Comparison of ENCODE assay signal across 37 mouse cellular contexts in genomic region chr1:172585026-172585425, GRCm38 (mm10). TPM values are rescaled to one million over a fixed set of nuclear protein-coding genes. Genes with fewer than 3 reads are reported as not detected.
A peak's percentile ranks its signal among the peaks of the same experiment; 100 is the strongest.
DNase-seq lines count a peak whose midpoint lies in the region; ATAC-seq lines count a peak whose summit lies in the region.
"Had no signal": no experiment of that assay in that cellular context is flagged by ENCODE, and none has a peak within 500 bp of the region (broad histone marks: within the 10 kb centered on the region; RNA-seq: fewer than 3 reads in every experiment).

No protein-coding gene starts in this region.

- H3K36me3 ChIP-seq in hindbrain, embryonic 12.5 days, result no peaks in the 10 kb centered on the region
- no peaks in the 10 kb centered on the region for H3K36me3 ChIP-seq in hindbrain, embryonic 10.5 days
- H3K36me3 ChIP-seq in midbrain, embryonic 12.5 days, result no peaks in the 10 kb centered on the region
- no peaks in the 10 kb centered on the region for H3K36me3 ChIP-seq in midbrain, embryonic 10.5 days
- no peaks in the 10 kb centered on the region for H3K36me3 ChIP-seq in forebrain, embryonic 15.5 days
- no peaks in the 10 kb centered on the region for H3K36me3 ChIP-seq in forebrain, embryonic 16.5 days (ENCODE audit: control insufficient read depth, insufficient read depth)
- H3K36me3 ChIP-seq: liver, embryonic 12.5 days had no signal

- DNase-seq in hindbrain, embryonic 10.5 days (ENCODE audit: low spot score), result no peak
- DNase-seq in midbrain, embryonic 10.5 days (ENCODE audit: low spot score), result no peak
- DNase-seq in embryo, embryonic 9.5 days (ENCODE audit: extremely low spot score), result no peak
- DNase-seq in spleen, postnatal 14 days (ENCODE audit: low spot score in 2 of 2), result no peak
- DNase-seq: adrenal gland, adult 2 months; adrenal gland, postnatal 36 days; B cell, adult 2 months; cerebellum, adult 18-20 months; gastrocnemius, postnatal 25 days; heart, adult 18-20 months; heart, postnatal 36 days; kidney, adult 18-20 months; kidney, postnatal 4 days; layer of hippocampus, postnatal 36 days; left cerebral cortex, postnatal 4 days; liver, postnatal 0 days; lung, postnatal 4 days; right cerebral cortex, postnatal 25 days; thymus, postnatal 14 days had no signal

- H3K27me3 ChIP-seq in hindbrain, embryonic 12.5 days, result 0 out of 2 replicates have a peak, but pooled peaks cover 3% of the 10 kb centered on the region
- H3K27me3 ChIP-seq in hindbrain, embryonic 10.5 days (ENCODE audit: insufficient read depth, poor library complexity, severe bottlenecking), result peaks cover 35% of the 10 kb centered on the region
- peaks cover 24% of the 10 kb centered on the region for H3K27me3 ChIP-seq in midbrain, embryonic 12.5 days
- peaks cover 43% of the 10 kb centered on the region for H3K27me3 ChIP-seq in midbrain, embryonic 10.5 days (ENCODE audit: low read depth, poor library complexity, severe bottlenecking)
- H3K27me3 ChIP-seq in forebrain, embryonic 15.5 days, result no peaks in the 10 kb centered on the region
- 0 out of 2 replicates have a peak, but pooled peaks cover 6% of the 10 kb centered on the region for H3K27me3 ChIP-seq in forebrain, embryonic 16.5 days (replicated peaks; ENCODE audit: control insufficient read depth, insufficient read depth, low read length)
- H3K27me3 ChIP-seq: CH12.LX had no signal

- no peak overlapping the region for H3K27ac ChIP-seq in hindbrain, embryonic 12.5 days
- no peak overlapping the region for H3K27ac ChIP-seq in hindbrain, embryonic 10.5 days
- no peak overlapping the region for H3K27ac ChIP-seq in midbrain, embryonic 12.5 days (replicated peaks)
- no peak overlapping the region for H3K27ac ChIP-seq in midbrain, embryonic 10.5 days (replicated peaks)
- H3K27ac ChIP-seq in forebrain, embryonic 15.5 days (replicated peaks), result no peak overlapping the region
- H3K27ac ChIP-seq in forebrain, embryonic 16.5 days (ENCODE audit: low read length), result no peak overlapping the region
- H3K27ac ChIP-seq: kidney, postnatal 0 days; liver, embryonic 12.5 days had no signal

- peak; percentile 48; the same call in 1 of the 2 replicates for ATAC-seq in hindbrain, embryonic 12.5 days (ENCODE audit: low FRiP score)
- 0 out of 2 replicates have a peak, but pooled peaks have one; percentile 35 for ATAC-seq in midbrain, embryonic 12.5 days (ENCODE audit: low FRiP score, low read depth)
- ATAC-seq in forebrain, embryonic 15.5 days (replicated peaks), result peak; percentile 11; the same call in 1 of the 2 replicates
- ATAC-seq in forebrain, embryonic 16.5 days, result peak; percentile 16; the same call in 1 of the 2 replicates
- ATAC-seq: activated CD4-positive, CD25-positive, alpha-beta regulatory T cell, adult 4 months; liver, embryonic 12.5 days; liver, postnatal 0 days had no signal

- H3K4me1 ChIP-seq in hindbrain, embryonic 12.5 days, result peaks cover 9% of the 10 kb centered on the region
- peaks cover 12% of the 10 kb centered on the region for H3K4me1 ChIP-seq in hindbrain, embryonic 10.5 days (replicated peaks)
- peaks cover 17% of the 10 kb centered on the region for H3K4me1 ChIP-seq in midbrain, embryonic 12.5 days
- H3K4me1 ChIP-seq in midbrain, embryonic 10.5 days, result peaks cover 20% of the 10 kb centered on the region
- peaks cover 13% of the 10 kb centered on the region for H3K4me1 ChIP-seq in forebrain, embryonic 15.5 days
- H3K4me1 ChIP-seq in forebrain, embryonic 16.5 days (replicated peaks; ENCODE audit: control insufficient read depth, insufficient read depth, low read length), result peaks cover 13% of the 10 kb centered on the region
- H3K4me1 ChIP-seq: megakaryocyte, embryonic 14.5 days had no signal

- WGBS in hindbrain, embryonic 12.5 days, result 52% methylated on average over 4 of the region's 4 CpGs
- WGBS in hindbrain, embryonic 10.5 days, result 56% methylated on average over 4 of the region's 4 CpGs
- 52% methylated on average over 4 of the region's 4 CpGs for WGBS in midbrain, embryonic 12.5 days
- WGBS in midbrain, embryonic 10.5 days, result 54% methylated on average over 4 of the region's 4 CpGs
- WGBS in forebrain, embryonic 15.5 days, result 39% methylated on average over 4 of the region's 4 CpGs
- 36% methylated on average over 4 of the region's 4 CpGs for WGBS in forebrain, embryonic 16.5 days

- no peak overlapping the region for H3K4me3 ChIP-seq in hindbrain, embryonic 12.5 days
- H3K4me3 ChIP-seq in hindbrain, embryonic 10.5 days, result no peak overlapping the region
- H3K4me3 ChIP-seq in midbrain, embryonic 12.5 days, result no peak overlapping the region
- no peak overlapping the region for H3K4me3 ChIP-seq in midbrain, embryonic 10.5 days
- H3K4me3 ChIP-seq in forebrain, embryonic 15.5 days, result no peak overlapping the region
- H3K4me3 ChIP-seq in forebrain, embryonic 16.5 days (replicated peaks; ENCODE audit: low read length), result no peak overlapping the region
- H3K4me3 ChIP-seq: erythroblast, embryonic 14.5 days; liver, embryonic 12.5 days; megakaryocyte, embryonic 14.5 days had no signal

- no peak overlapping the region for H3K9ac ChIP-seq in hindbrain, embryonic 12.5 days
- no peak overlapping the region for H3K9ac ChIP-seq in midbrain, embryonic 12.5 days (replicated peaks)
- H3K9ac ChIP-seq in forebrain, embryonic 15.5 days (replicated peaks), result no peak overlapping the region
- H3K9ac ChIP-seq in forebrain, embryonic 16.5 days (replicated peaks; ENCODE audit: low read depth, low read length), result no peak overlapping the region
- H3K9ac ChIP-seq: liver, embryonic 12.5 days; liver, postnatal 0 days had no signal

- H3K9me3 ChIP-seq in hindbrain, embryonic 12.5 days (replicated peaks), result no peaks in the 10 kb centered on the region
- H3K9me3 ChIP-seq in hindbrain, embryonic 10.5 days, result no peaks in the 10 kb centered on the region
- H3K9me3 ChIP-seq in midbrain, embryonic 12.5 days, result no peaks in the 10 kb centered on the region
- no peaks in the 10 kb centered on the region for H3K9me3 ChIP-seq in midbrain, embryonic 10.5 days (replicated peaks)
- H3K9me3 ChIP-seq in forebrain, embryonic 15.5 days, result no peaks in the 10 kb centered on the region
- no peaks in the 10 kb centered on the region for H3K9me3 ChIP-seq in forebrain, embryonic 16.5 days (ENCODE audit: control insufficient read depth, low read length)
- H3K9me3 ChIP-seq: liver, embryonic 12.5 days; megakaryocyte, embryonic 14.5 days had no signal

- no peak overlapping the region for H3K4me2 ChIP-seq in hindbrain, embryonic 12.5 days (replicated peaks)
- no peak overlapping the region for H3K4me2 ChIP-seq in midbrain, embryonic 12.5 days (replicated peaks)
- no peak overlapping the region for H3K4me2 ChIP-seq in forebrain, embryonic 15.5 days (replicated peaks)
- H3K4me2 ChIP-seq in forebrain, embryonic 16.5 days (ENCODE audit: low read length), result no peak overlapping the region
- H3K4me2 ChIP-seq: liver, embryonic 12.5 days had no signal

RNA-seq across cellular contexts. Expression of gene Slamf8, which starts 5.3 kb away (rescaled TPM):
- polyA plus RNA-seq in hindbrain, embryonic 12.5 days (2016; fragmentation: Nextera tagmentation; extraction: Ambion mirVana), result not detected in 2 replicates
- polyA plus RNA-seq in hindbrain, embryonic 10.5 days (2016; fragmentation: Nextera tagmentation; extraction: Ambion mirVana), result 0.12 TPM in 1 of 2 replicates, not detected in the other
- not detected in 2 replicates for polyA plus RNA-seq in midbrain, embryonic 12.5 days (2016; fragmentation: Nextera tagmentation; extraction: Ambion mirVana)
- polyA plus RNA-seq in midbrain, embryonic 10.5 days (2016; fragmentation: Nextera tagmentation; extraction: Ambion mirVana), result not detected in 2 replicates
- polyA plus RNA-seq in forebrain, embryonic 15.5 days (2015; fragmentation: Nextera tagmentation; extraction: Ambion mirVana), result not detected in 2 replicates
- polyA plus RNA-seq in forebrain, embryonic 16.5 days (2015; fragmentation: Nextera tagmentation; extraction: Ambion mirVana), result not detected in 2 replicates
- polyA plus RNA-seq: embryonic facial prominence, embryonic 14.5 days; erythroblast, embryonic 14.5 days; heart, embryonic 11.5 days; liver, embryonic 12.5 days; lung, embryonic 16.5 days; neural tube, embryonic 11.5 days had no signal

RNA-seq across cellular contexts. Expression of gene Fcrl6, which starts 17.3 kb away (rescaled TPM):
- polyA plus RNA-seq in hindbrain, embryonic 12.5 days (2016; fragmentation: Nextera tagmentation; extraction: Ambion mirVana), result 0.34 TPM in 1 of 2 replicates, not detected in the other
- 0.21 TPM in 1 of 2 replicates, not detected in the other for polyA plus RNA-seq in hindbrain, embryonic 10.5 days (2016; fragmentation: Nextera tagmentation; extraction: Ambion mirVana)
- 0.31 TPM in 1 of 2 replicates, not detected in the other for polyA plus RNA-seq in midbrain, embryonic 12.5 days (2016; fragmentation: Nextera tagmentation; extraction: Ambion mirVana)
- polyA plus RNA-seq in midbrain, embryonic 10.5 days (2016; fragmentation: Nextera tagmentation; extraction: Ambion mirVana), result 0.22 and 0.42 TPM in 2 replicates
- polyA plus RNA-seq in forebrain, embryonic 15.5 days (2015; fragmentation: Nextera tagmentation; extraction: Ambion mirVana), result not detected in 2 replicates
- polyA plus RNA-seq in forebrain, embryonic 16.5 days (2015; fragmentation: Nextera tagmentation; extraction: Ambion mirVana), result not detected in 2 replicates
- polyA plus RNA-seq: activated CD4-positive, CD25-positive, alpha-beta regulatory T cell, adult 4 months; adrenal gland, adult 2 months; erythroblast, embryonic 14.5 days; heart, embryonic 11.5 days; heart, embryonic 16.5 days; intestine, embryonic 14.5 days; kidney, postnatal 0 days; liver, embryonic 12.5 days; lung, embryonic 16.5 days; stomach, embryonic 16.5 days; urinary bladder, adult 2 months had no signal

RNA-seq across cellular contexts. Expression of gene Vsig8, which starts 29.3 kb away (rescaled TPM):
- polyA plus RNA-seq in hindbrain, embryonic 12.5 days (2016; fragmentation: Nextera tagmentation; extraction: Ambion mirVana), result 0.41 TPM in 1 of 2 replicates, not detected in the other
- polyA plus RNA-seq in hindbrain, embryonic 10.5 days (2016; fragmentation: Nextera tagmentation; extraction: Ambion mirVana), result 0.15 TPM in 1 of 2 replicates, not detected in the other
- polyA plus RNA-seq in midbrain, embryonic 12.5 days (2016; fragmentation: Nextera tagmentation; extraction: Ambion mirVana), result 0.15 TPM in 1 of 2 replicates, not detected in the other
- 0.17 TPM in 1 of 2 replicates, not detected in the other for polyA plus RNA-seq in midbrain, embryonic 10.5 days (2016; fragmentation: Nextera tagmentation; extraction: Ambion mirVana)
- polyA plus RNA-seq in forebrain, embryonic 15.5 days (2015; fragmentation: Nextera tagmentation; extraction: Ambion mirVana), result 0.14 and 0.20 TPM in 2 replicates
- 0.14 TPM in 1 of 2 replicates, not detected in the other for polyA plus RNA-seq in forebrain, embryonic 16.5 days (2015; fragmentation: Nextera tagmentation; extraction: Ambion mirVana)
- polyA plus RNA-seq: activated CD4-positive, CD25-positive, alpha-beta regulatory T cell, adult 4 months; erythroblast, embryonic 14.5 days; heart, embryonic 11.5 days; liver, embryonic 12.5 days; liver, postnatal 0 days had no signal

RNA-seq across cellular contexts. Expression of gene Dusp23, which starts 47.7 kb away (rescaled TPM):
- 7.9 and 8.6 TPM in 2 replicates for polyA plus RNA-seq in hindbrain, embryonic 12.5 days (2016; fragmentation: Nextera tagmentation; extraction: Ambion mirVana)
- polyA plus RNA-seq in hindbrain, embryonic 10.5 days (2016; fragmentation: Nextera tagmentation; extraction: Ambion mirVana), result 8.4 and 10.2 TPM in 2 replicates
- 6.8 TPM in 2 replicates for polyA plus RNA-seq in midbrain, embryonic 12.5 days (2016; fragmentation: Nextera tagmentation; extraction: Ambion mirVana)
- polyA plus RNA-seq in midbrain, embryonic 10.5 days (2016; fragmentation: Nextera tagmentation; extraction: Ambion mirVana), result 9.1 and 9.5 TPM in 2 replicates
- polyA plus RNA-seq in forebrain, embryonic 15.5 days (2015; fragmentation: Nextera tagmentation; extraction: Ambion mirVana), result 6.4 TPM in 2 replicates
- polyA plus RNA-seq in forebrain, embryonic 16.5 days (2015; fragmentation: Nextera tagmentation; extraction: Ambion mirVana), result 6.2 TPM in 2 replicates
- polyA plus RNA-seq: erythroblast, embryonic 14.5 days had no signal
